Mouse (Mus musculus) liver, postnatal 0 days (tissue): ENCODE measurements around the gene Depdc7. TPM values are rescaled to one million over a fixed set of nuclear protein-coding genes. Genes with fewer than 3 reads are reported as not detected.
A peak's percentile ranks its signal among the peaks of the same experiment; 100 is the strongest.

Source experiments
- ATAC-seq: fragments of 200-750 bp; cut with Nextera tagmentation; 2 replicates; pipeline ENCODE4 v1.8.0; 2017; ENCODE audit warnings: mild to moderate bottlenecking, moderate library complexity
- DNase-seq: peaks from one replicate; pipeline ENCODE4 v3.0.0-alpha.2; 2016
- H3K27ac ChIP-seq: fragments of 300-500 bp; sonication (generic); 2 replicates; pipeline ENCODE4 v1.5.1; 2014; ENCODE audit warnings: antibody characterized with exemption, moderate library complexity, mild to moderate bottlenecking, low read depth
- H3K27me3 ChIP-seq: fragments of 300-500 bp; sonication (generic); 2 replicates; pipeline ENCODE4 v1.6.1; 2014; ENCODE audit warnings: low read length, control low read depth, mixed read lengths; ENCODE audit not compliant: insufficient read depth
- H3K36me3 ChIP-seq: fragments of 300-500 bp; sonication (generic); replicated peaks from 2 replicates; pipeline ENCODE4 v1.6.1; 2014; ENCODE audit warnings: mild to moderate bottlenecking, control low read depth, low read length, moderate library complexity, mixed read lengths; ENCODE audit not compliant: insufficient read depth
- H3K4me1 ChIP-seq: fragments of 300-500 bp; sonication (generic); 2 replicates; pipeline ENCODE4 v1.6.1; 2014; ENCODE audit warnings: antibody characterized with exemption, mild to moderate bottlenecking, control low read depth; ENCODE audit not compliant: insufficient read depth
- H3K4me2 ChIP-seq: fragments of 300-500 bp; sonication (generic); 2 replicates; pipeline ENCODE4 v1.6.1; 2014; ENCODE audit warnings: low read depth, mild to moderate bottlenecking, low read length, moderate library complexity, mixed read lengths
- H3K4me3 ChIP-seq: fragments of 300-500 bp; sonication (generic); 2 replicates; pipeline ENCODE4 v1.5.1; 2014; ENCODE audit warnings: low read depth, low read length
- H3K9ac ChIP-seq: fragments of 300-500 bp; sonication (generic); replicated peaks from 2 replicates; pipeline ENCODE4 v1.6.1; 2014; ENCODE audit warnings: mild to moderate bottlenecking, moderate library complexity
- H3K9me3 ChIP-seq: fragments of 300-500 bp; sonication (generic); 2 replicates; pipeline ENCODE4 v1.6.1; 2016; ENCODE audit warnings: mild to moderate bottlenecking, control low read depth, low read length, mixed read lengths
- CTCF ChIP-seq: sonication (generic); IDR thresholded peaks from 2 replicates; pipeline ENCODE4 v1.5.1; 2016; ENCODE audit warnings: antibody characterized with exemption, low read depth
- EP300 ChIP-seq: IDR thresholded peaks from 2 replicates; pipeline ENCODE4 v1.6.1; 2016; ENCODE audit warnings: antibody characterized with exemption, low read depth, mild to moderate bottlenecking
- WGBS: fragments of 180-500 bp; shearing (Covaris S2); extraction: QIAGEN DNeasy Blood & Tissue Kit; methylation state at CpG from one replicate; pipeline ENCODE4 v1.1.7; 2014; ENCODE audit not compliant: insufficient replicate concordance; 5-methylcytosine and 5-hydroxymethylcytosine counted together
- polyA plus RNA-seq: library from polyadenylated mRNA; unstranded; fragments of >200 nt; fragmentation: Nextera tagmentation; extraction: Ambion mirVana; gene quantifications from 2 replicates; pipeline ENCODE4 v1.2.1, GENCODE M21; 2015

Depdc7 gene
- polyA plus RNA-seq, 1 experiment from 2014 or later: 20.6 TPM

DNA sequence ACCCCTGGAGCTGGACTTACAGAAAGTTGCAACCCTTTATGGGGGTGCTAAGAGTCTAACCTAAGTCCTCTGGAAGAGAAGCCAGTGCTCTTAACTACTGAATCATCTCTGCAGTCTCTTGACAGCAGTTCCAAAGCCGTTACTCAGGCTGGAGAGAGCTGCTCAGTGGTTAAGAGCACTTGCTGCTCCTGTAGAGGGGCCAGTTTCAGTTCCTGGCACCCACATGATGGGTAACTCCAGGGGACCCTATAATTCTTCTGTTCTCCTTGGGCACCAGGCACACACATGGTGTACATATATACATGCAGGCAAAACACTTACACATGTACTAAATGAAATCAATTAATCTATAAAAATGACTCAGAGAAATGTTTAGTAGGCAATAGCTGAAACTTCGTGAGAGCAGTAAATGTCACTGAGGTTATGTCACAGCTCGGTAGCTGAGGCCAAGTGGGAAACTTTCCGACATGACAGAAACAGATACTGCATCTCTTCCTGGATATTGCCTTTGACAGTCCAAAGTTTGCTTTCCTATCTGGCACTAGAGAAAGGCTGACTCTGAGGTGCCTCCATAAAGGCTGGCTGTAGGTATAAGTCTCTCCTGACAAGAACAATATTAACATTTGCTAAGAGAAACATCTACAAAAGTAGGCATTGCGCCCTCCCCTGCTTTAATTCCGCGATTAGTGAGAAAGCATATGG lies 2.3 kb downstream of the Depdc7 start:
- H3K9me3 ChIP-seq: no peaks in the 10 kb centered on the region
- ATAC-seq (no peak), DNase-seq (no peak)
- 53% methylated on average over 7 of the region's 7 CpGs for WGBS
- peak overlapping the region; percentile 71 for H3K4me3 ChIP-seq
- H3K4me1 ChIP-seq: no peaks in the 10 kb centered on the region
- peak overlapping the region; percentile 77 for H3K4me2 ChIP-seq
- peak overlapping the region; percentile 82; the same call in 1 of the 2 replicates for H3K9ac ChIP-seq
- H3K27ac ChIP-seq: peak overlapping the region; percentile 39; the same call in 1 of the 2 replicates
- H3K36me3 ChIP-seq: no peaks in the 10 kb centered on the region
- H3K27me3 ChIP-seq: peaks cover 6% of the 10 kb centered on the region; the same call in 1 of the 2 replicates
- TF ChIP-seq CTCF (no peak), EP300 (no peak)

DNA sequence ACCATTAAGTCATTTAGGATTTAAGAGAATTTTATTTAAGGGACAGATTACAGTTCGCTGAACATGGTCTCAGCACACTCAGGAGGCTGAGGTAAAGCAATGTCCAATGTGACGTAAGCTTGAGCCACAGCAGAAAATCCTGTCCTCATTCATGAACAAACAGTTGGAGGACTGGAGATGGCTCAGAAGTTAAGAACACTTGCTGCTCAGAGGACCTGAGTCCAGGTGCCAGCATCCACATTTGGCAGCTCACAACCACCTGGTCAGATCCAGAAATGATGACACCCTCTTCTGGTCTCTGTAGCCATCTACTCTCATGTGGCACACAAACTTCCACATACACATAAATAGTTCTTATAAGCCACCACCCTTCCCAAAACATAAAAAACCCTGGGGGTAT lies 3.0 kb downstream of the Depdc7 start:
- Histone ChIP-seq H3K36me3 (no peaks in the 10 kb centered on the region), H3K4me1 (no peaks in the 10 kb centered on the region), H3K27ac (no peak overlapping the region), H3K9ac (no peak overlapping the region), H3K4me2 (no peak overlapping the region), H3K27me3 (peaks cover 6% of the 10 kb centered on the region; the same call in 1 of the 2 replicates), H3K9me3 (no peaks in the 10 kb centered on the region), H3K4me3 (no peak overlapping the region)
- ATAC-seq (no peak), DNase-seq (no peak)
- TF ChIP-seq EP300 (no peak), CTCF (no peak)
- WGBS: 75% methylated on average over 2 of the region's 2 CpGs

DNA sequence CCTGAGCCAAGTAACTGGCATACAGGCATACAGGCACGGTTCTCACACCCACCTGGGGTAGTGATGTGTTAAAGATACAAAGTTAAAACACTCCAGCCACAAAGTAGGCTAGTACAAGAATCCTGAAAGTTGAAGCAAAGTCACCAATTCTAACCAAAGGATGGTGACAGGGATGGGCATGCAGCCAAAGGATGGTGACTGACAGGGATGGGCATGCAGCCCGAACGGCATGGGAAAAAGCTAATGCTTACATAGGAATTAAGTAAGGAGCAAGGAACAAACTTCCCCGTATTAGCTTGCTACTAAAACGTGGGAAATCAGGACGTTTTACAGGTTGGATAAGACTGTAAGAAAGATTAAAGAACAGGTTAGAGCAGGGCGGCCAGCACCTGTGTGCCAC lies 6.4 kb downstream of the Depdc7 start:
- no peak for TF ChIP-seq EP300
- no peak for TF ChIP-seq CTCF
- DNase-seq: peak; percentile 35

DNA sequence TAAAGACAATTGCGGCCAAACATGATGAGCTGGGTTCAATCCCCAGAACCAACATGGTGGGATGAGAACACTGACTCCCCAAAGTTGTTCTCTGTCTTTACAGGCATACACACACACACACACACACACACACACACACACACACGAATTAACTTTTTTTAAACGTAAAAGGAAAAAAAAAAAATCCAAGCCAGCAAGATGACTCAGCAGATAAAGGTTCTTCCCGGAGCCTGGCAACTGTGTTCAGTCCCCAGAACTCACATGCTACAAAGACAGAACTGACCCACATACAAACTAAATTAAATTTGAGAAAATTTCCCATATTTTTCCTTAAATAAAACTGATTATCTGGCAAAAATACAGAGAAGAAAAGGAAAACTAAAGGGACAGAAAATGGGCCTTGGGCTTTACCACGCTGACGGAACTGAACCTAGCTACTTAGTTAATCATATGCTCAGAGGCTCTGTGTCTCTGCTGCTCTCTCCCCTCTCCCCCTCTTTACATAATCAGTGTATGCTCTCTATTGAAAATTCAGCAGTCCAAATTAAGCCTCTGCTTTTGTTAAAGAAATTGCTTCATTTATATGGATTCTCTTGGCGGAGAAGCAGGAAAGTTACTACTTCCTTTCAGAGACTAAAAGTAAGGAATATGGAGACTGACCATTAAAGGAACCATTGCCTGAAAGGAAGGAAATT lies 10.0 kb downstream of the Depdc7 start:
- DNase-seq (no peak), ATAC-seq (peak; percentile 60)
- Histone ChIP-seq H3K27ac (peak overlapping the region; percentile 58), H3K9me3 (no peaks in the 10 kb centered on the region), H3K36me3 (no peaks in the 10 kb centered on the region), H3K4me3 (no peak overlapping the region), H3K4me1 (no peaks in the 10 kb centered on the region; the same call in none of the 2 replicates), H3K9ac (no peak overlapping the region), H3K27me3 (no peaks in the 10 kb centered on the region), H3K4me2 (peak overlapping the region; percentile 50; the same call in 1 of the 2 replicates)
- WGBS: 38% methylated on average over 7 of the region's 7 CpGs
- TF ChIP-seq CTCF (no peak), EP300 (0 out of 2 replicates have a peak, but pooled peaks have one; percentile 4)

More for the DNA sequence above, 6.4 kb downstream of the Depdc7 start:
- Histone ChIP-seq H3K9me3 (no peaks in the 10 kb centered on the region), H3K27ac (no peak overlapping the region), H3K9ac (no peak overlapping the region), H3K4me3 (no peak overlapping the region), H3K4me1 (no peaks in the 10 kb centered on the region; the same call in none of the 2 replicates), H3K4me2 (no peak overlapping the region), H3K27me3 (no peaks in the 10 kb centered on the region), H3K36me3 (no peaks in the 10 kb centered on the region)
- no peak for ATAC-seq
- 57% methylated on average over 7 of the region's 7 CpGs for WGBS

DNA sequence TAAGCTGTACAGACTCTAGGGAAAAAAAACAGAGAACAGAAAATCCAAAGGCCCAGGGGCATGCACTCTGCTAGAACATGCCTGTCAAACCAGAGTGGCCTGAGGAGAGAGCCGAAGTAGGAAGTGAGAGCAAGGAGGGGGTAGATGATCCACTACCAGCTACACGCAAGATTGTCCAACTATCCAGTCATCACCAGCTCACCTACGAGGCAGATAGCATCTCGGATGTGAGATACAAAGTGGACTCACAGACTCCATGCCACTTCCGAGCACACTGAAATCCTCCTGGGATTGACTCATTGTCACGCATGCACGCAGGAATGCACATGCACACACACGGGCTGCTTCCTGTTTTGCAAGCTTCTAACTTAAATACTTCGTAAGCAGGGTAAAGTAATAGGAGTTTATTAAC lies 10.6 kb downstream of the Depdc7 start:
- no peak for TF ChIP-seq EP300
- no peak for TF ChIP-seq CTCF
- no peaks in the 10 kb centered on the region for H3K27me3 ChIP-seq
- WGBS: 26% methylated on average over 9 of the region's 9 CpGs
- DNase-seq (peak; percentile 43), ATAC-seq (peak; percentile 68)
- H3K9ac ChIP-seq: no peak overlapping the region
- peak overlapping the region; percentile 50 for H3K4me2 ChIP-seq
- no peaks in the 10 kb centered on the region; the same call in none of the 2 replicates for H3K4me1 ChIP-seq
- no peak overlapping the region for H3K4me3 ChIP-seq
- H3K9me3 ChIP-seq: no peaks in the 10 kb centered on the region
- no peaks in the 10 kb centered on the region for H3K36me3 ChIP-seq
- H3K27ac ChIP-seq: peak overlapping the region; percentile 58

DNA sequence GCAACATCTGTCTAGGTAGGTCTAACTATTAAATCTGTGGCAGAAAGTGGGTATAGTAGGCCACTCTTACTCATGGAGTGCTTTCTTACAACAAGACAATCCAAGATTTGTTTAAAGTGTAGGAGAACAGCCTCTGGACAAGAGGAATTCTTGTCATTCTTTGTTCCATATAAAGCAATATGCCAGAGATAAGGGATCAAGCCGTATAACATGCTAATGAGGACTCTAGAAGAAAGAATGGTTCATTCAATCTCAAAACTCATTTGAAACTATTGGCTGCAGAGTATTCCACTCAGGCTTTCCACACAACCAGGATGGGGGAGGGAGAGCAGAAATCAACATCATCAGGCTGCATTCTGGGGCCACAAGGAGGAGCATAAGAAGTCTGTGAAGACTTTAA lies 15.3 kb downstream of the Depdc7 start:
- ATAC-seq (no peak), DNase-seq (no peak)
- Histone ChIP-seq H3K4me3 (no peak overlapping the region), H3K9me3 (no peaks in the 10 kb centered on the region), H3K9ac (no peak overlapping the region), H3K27ac (no peak overlapping the region), H3K4me1 (no peaks in the 10 kb centered on the region; the same call in 1 of the 2 replicates), H3K36me3 (peaks cover 4% of the 10 kb centered on the region; the same call in 1 of the 2 replicates), H3K27me3 (no peaks in the 10 kb centered on the region), H3K4me2 (no peak overlapping the region)
- TF ChIP-seq EP300 (no peak), CTCF (no peak)
- WGBS: 77% methylated on average over 1 of the region's 1 CpGs
